Mouse (Mus musculus): ENCODE results near the gene Vtcn1. TPM values are rescaled to one million over a fixed set of nuclear protein-coding genes. Genes with fewer than 3 reads are reported as not detected.
A peak's percentile ranks its signal among the peaks of the same experiment; 100 is the strongest.

The Vtcn1 gene
- polyA plus RNA-seq, 1 experiment from 2014 or later, result not detected

DNA sequence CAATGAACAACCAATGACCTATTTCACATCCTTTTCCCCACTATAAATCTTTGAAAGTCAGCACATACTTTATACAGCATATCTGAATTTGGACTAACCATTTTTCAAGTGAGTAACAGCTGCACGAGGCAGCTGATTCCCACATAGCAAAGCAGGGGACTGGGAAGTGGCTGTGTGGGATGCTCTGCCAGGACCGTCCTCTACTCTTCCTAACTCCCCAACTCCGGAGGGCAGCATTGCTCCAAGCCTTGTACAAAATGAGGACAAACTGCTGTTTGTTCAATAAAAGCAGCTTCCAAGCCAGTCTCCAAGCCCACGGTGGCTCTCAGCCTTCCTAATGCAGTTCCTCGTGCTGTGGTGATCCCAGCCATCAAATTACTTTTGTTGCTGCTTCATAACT is 85.4 kb downstream of the Vtcn1 start:
- Histone ChIP-seq H3K4me2 (ENCODE audit: low read length) (no peak overlapping the region), H3K27me3 (replicated peaks; ENCODE audit: control insufficient read depth, insufficient read depth, low read length) (no peaks in the 10 kb centered on the region), H3K9ac (ENCODE audit: low read depth, low read length) (no peak overlapping the region), H3K36me3 (ENCODE audit: control insufficient read depth, insufficient read depth, low read length) (no peaks in the 10 kb centered on the region), H3K4me3 (ENCODE audit: low read length) (no peak overlapping the region), H3K27ac (ENCODE audit: low read depth, low read length) (no peak overlapping the region), H3K4me1 (ENCODE audit: control insufficient read depth, insufficient read depth, low read depth, low read length) (no peaks in the 10 kb centered on the region), H3K9me3 (ENCODE audit: control insufficient read depth, low read length) (no peaks in the 10 kb centered on the region)
- WGBS, result 67% methylated on average over 5 of the region's 5 CpGs
- ATAC-seq, result no peak

DNA sequence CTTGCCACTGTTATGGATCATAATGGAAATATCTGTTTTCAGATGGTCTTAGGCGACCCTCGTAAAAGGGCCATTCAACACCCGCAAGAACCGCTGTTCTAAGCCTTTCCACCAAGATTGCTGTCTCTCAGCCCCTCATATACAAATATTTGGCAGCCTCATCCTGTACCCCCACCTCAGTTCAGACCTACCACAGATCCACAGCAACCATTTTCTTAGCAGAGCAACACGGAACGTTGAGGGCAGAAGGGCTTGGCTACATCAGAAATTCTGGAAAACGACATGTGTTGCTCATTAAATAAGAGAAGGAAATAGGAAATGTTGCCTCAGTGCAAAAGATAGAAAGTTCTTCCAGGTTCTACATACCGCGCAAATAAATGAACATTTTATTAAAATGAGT is 85.8 kb downstream of the Vtcn1 start:
- H3K4me2 ChIP-seq (ENCODE audit: low read length), result no peak overlapping the region
- H3K9me3 ChIP-seq (ENCODE audit: control insufficient read depth, low read length), result no peaks in the 10 kb centered on the region
- no peaks in the 10 kb centered on the region for H3K27me3 ChIP-seq (replicated peaks; ENCODE audit: control insufficient read depth, insufficient read depth, low read length)
- ATAC-seq, result no peak
- no peak overlapping the region for H3K27ac ChIP-seq (ENCODE audit: low read depth, low read length)
- H3K9ac ChIP-seq (ENCODE audit: low read depth, low read length), result no peak overlapping the region
- 86% methylated on average over 9 of the region's 9 CpGs for WGBS
- no peak overlapping the region for H3K4me3 ChIP-seq (ENCODE audit: low read length)
- H3K4me1 ChIP-seq (ENCODE audit: control insufficient read depth, insufficient read depth, low read depth, low read length), result no peaks in the 10 kb centered on the region
- no peaks in the 10 kb centered on the region for H3K36me3 ChIP-seq (ENCODE audit: control insufficient read depth, insufficient read depth, low read length)

DNA sequence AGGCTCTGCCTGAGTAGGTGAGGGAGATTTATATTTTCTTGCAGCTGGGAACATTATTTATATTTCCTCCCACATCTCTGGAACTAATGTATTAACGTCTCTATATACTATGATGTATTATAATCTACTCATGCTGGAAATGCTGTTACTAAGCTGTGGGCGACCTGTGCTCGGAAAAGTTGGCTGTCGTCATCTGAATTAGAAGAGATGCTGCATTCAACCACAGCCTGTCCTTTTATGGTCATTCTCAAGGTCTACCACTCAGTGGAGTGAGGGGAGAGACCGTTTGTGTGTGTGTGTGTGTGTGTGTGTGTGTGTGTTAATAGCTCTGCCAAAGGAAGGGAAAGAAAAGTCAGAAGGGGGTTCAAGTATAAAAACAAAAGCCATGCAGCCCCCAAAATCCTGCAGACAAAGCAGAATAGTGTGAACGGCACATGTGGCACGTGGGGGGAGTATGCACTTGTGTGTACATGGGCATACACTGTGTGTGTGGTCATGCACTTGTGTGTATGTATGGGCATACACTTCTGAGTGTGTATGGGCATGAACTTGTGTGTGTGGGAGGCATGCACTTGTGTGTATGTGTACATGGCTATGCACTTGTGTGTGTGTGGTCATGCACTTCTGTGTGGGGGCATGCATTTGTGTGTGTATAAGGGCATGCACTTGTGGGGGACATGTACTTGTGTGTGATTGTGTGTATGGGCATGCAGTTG is 86.4 kb downstream of the Vtcn1 start:
- Histone ChIP-seq H3K4me3 (ENCODE audit: low read length) (no peak overlapping the region), H3K9me3 (ENCODE audit: control insufficient read depth, low read length) (no peaks in the 10 kb centered on the region), H3K4me1 (ENCODE audit: control insufficient read depth, insufficient read depth, low read depth, low read length) (no peaks in the 10 kb centered on the region), H3K27me3 (replicated peaks; ENCODE audit: control insufficient read depth, insufficient read depth, low read length) (no peaks in the 10 kb centered on the region), H3K9ac (ENCODE audit: low read depth, low read length) (no peak overlapping the region), H3K36me3 (ENCODE audit: control insufficient read depth, insufficient read depth, low read length) (no peaks in the 10 kb centered on the region), H3K4me2 (ENCODE audit: low read length) (no peak overlapping the region), H3K27ac (ENCODE audit: low read depth, low read length) (no peak overlapping the region)
- peak; percentile 50; the same call in 1 of the 2 replicates for ATAC-seq
- WGBS, result 75% methylated on average over 7 of the region's 7 CpGs

DNA sequence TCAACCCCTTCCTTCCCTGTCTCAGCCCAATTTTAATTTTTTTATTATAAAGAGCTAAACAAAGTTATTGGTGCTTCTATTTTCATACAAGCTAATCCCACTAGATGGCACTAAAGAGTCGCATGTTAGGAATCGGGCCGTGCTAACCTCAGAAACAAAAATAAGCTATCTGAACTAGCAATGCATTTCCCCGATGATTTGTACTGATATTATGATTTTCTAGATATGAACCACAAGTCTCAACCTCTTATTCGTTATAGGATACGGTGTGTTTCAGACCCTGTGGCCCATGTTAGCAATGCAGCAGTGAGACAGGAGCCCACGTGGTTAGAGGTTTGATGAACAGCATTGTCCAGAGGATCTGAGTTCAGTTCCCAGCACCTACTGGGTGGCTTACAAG is 91.6 kb downstream of the Vtcn1 start:
- no peak overlapping the region for H3K4me2 ChIP-seq (ENCODE audit: low read length)
- no peaks in the 10 kb centered on the region for H3K36me3 ChIP-seq (ENCODE audit: control insufficient read depth, insufficient read depth, low read length)
- peaks cover 5% of the 10 kb centered on the region for H3K4me1 ChIP-seq (ENCODE audit: control insufficient read depth, insufficient read depth, low read depth, low read length)
- no peaks in the 10 kb centered on the region for H3K27me3 ChIP-seq (replicated peaks; ENCODE audit: control insufficient read depth, insufficient read depth, low read length)
- no peak overlapping the region for H3K4me3 ChIP-seq (ENCODE audit: low read length)
- H3K9ac ChIP-seq (ENCODE audit: low read depth, low read length), result no peak overlapping the region
- no peak for ATAC-seq
- no peak overlapping the region for H3K27ac ChIP-seq (ENCODE audit: low read depth, low read length)
- H3K9me3 ChIP-seq (ENCODE audit: control insufficient read depth, low read length), result no peaks in the 10 kb centered on the region
- 18% methylated on average over 7 of the region's 7 CpGs for WGBS

DNA sequence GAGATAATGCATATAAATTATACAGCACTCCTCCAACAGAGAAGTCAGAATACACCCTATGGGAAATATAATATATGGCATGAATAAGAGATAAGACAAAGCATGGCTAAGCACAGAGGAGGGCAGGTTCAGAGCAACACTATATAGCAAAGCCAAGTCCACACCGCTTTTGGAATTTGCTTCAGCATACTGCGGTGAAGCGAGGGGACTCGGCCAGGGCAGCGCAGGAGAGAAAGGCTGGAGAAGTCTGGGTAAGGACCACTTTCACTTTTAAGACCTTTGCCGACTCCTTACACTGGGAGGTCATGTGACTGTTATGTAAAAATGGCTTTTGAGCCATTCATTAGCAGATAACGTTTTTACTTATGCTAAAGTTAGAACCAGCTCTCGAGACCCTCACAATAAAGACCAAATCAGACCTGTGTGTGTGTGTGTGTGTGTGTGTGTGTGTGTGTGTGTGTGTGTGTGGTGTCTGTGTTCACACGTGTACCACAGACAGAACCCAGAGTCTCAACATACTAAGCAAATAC is 95.4 kb downstream of the Vtcn1 start:
- Histone ChIP-seq H3K36me3 (ENCODE audit: control insufficient read depth, insufficient read depth, low read length) (no peaks in the 10 kb centered on the region), H3K9ac (ENCODE audit: low read depth, low read length) (no peak overlapping the region), H3K4me3 (ENCODE audit: low read length) (no peak overlapping the region), H3K27ac (ENCODE audit: low read depth, low read length) (no peak overlapping the region), H3K27me3 (replicated peaks; ENCODE audit: control insufficient read depth, insufficient read depth, low read length) (no peaks in the 10 kb centered on the region), H3K4me2 (ENCODE audit: low read length) (no peak overlapping the region), H3K9me3 (ENCODE audit: control insufficient read depth, low read length) (no peaks in the 10 kb centered on the region), H3K4me1 (ENCODE audit: control insufficient read depth, insufficient read depth, low read depth, low read length) (peaks cover 15% of the 10 kb centered on the region)
- ATAC-seq, result no peak
- 85% methylated on average over 9 of the region's 9 CpGs for WGBS

DNA sequence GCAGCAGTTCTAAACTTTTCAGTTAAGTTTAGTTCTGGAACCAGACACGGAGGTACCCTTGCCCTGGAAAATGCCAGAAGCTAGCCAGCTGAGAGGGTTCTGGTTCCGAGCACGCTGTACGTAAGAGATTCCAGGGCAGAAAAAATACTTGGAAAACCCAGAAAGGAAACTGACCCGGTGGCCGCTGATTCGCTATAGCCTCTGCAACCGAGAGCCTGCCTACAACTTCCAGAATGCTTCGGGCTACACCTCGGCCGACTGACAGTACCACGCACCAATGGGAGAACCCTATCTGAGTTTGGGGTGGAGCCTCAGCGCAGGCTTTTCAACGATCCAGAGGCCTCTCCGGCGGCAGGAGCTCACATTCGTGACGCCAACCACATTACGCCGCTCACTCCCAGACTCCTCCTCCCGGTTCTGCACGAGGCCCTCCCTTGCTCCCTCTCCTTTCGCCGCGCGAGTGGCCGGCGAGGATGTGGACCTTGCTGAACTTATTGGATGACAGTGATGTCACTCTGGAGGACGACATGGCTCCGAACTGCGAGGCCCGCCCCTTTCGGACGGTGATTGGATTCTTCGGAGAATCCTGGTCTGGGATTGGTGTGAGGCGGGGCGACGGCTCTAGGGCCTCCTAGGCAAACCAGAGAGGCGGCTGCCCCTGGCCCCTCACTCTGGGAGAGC is 96.7 kb downstream of the Vtcn1 start, which contains the start of gene Trim45:
Trim45 (plus strand) TSS at position 378 of the 681 bp plus-strand sequence.
- H3K4me2 ChIP-seq (ENCODE audit: low read length), result peak within 1 kb of the TSS; percentile 74
- H3K4me1 ChIP-seq (ENCODE audit: control insufficient read depth, insufficient read depth, low read depth, low read length), result peaks cover 15% of the 10 kb centered on the region
- peak within 1 kb of the TSS; percentile 89 for H3K27ac ChIP-seq (ENCODE audit: low read depth, low read length)
- H3K4me3 ChIP-seq (ENCODE audit: low read length), result peak within 1 kb of the TSS; percentile 66
- peak within 1 kb of the TSS; percentile 85 for H3K9ac ChIP-seq (ENCODE audit: low read depth, low read length)
- no peaks in the 10 kb centered on the region for H3K36me3 ChIP-seq (ENCODE audit: control insufficient read depth, insufficient read depth, low read length)
- WGBS, result under 1% methylated on average over 39 of the region's 39 CpGs
- peak; percentile 99 for ATAC-seq
- no peaks in the 10 kb centered on the region for H3K9me3 ChIP-seq (ENCODE audit: control insufficient read depth, low read length)
- no peaks in the 10 kb centered on the region for H3K27me3 ChIP-seq (replicated peaks; ENCODE audit: control insufficient read depth, insufficient read depth, low read length)

DNA sequence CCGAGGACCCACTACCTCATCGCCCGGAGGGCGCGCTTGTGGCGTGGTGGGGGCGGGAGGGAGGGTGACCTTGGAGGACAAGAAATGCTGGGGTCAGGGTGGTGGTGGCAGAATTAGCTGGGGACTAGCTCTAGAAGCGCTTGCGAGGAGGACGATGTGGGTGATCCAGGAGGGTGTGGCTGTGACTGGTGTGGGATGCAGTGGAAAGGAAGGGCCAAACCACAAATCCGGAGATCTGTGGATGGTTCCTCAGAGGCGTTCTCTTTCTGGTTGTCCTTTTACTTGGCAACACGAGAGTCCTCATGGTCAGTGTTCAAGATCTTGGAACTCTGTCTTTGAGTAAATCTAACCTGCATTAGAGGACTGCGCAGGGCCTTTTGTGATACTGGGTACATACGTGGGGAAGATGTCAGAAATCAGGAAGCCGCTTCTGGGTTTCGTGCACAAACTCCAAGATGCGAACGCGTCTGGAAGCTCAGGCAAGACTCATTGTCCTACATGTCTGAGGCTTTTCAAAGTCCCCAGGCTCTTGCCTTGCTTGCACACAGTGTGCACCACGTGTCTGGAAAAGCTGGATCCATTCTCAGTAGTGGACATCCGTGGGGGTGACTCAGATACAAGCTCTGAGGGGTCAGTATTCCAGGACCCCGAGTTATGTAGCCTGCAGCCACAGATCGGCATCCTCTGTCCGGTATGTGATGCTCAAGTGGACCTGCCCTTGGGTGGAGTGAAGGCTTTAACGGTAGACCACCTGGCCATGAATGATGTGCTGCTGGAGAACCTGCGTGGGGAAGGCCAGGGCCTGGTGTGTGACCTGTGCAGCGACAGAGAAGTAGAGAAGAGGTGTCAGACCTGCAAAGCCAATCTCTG is 97.5 kb downstream of the Vtcn1 start:
- Histone ChIP-seq H3K27me3 (replicated peaks; ENCODE audit: control insufficient read depth, insufficient read depth, low read length) (no peaks in the 10 kb centered on the region), H3K4me3 (ENCODE audit: low read length) (peak overlapping the region; percentile 66), H3K9ac (ENCODE audit: low read depth, low read length) (peak overlapping the region; percentile 85), H3K9me3 (ENCODE audit: control insufficient read depth, low read length) (no peaks in the 10 kb centered on the region), H3K4me2 (ENCODE audit: low read length) (peak overlapping the region; percentile 71), H3K36me3 (ENCODE audit: control insufficient read depth, insufficient read depth, low read length) (no peaks in the 10 kb centered on the region), H3K4me1 (ENCODE audit: control insufficient read depth, insufficient read depth, low read depth, low read length) (peaks cover 15% of the 10 kb centered on the region), H3K27ac (ENCODE audit: low read depth, low read length) (peak overlapping the region; percentile 89)
- peak; percentile 58 for ATAC-seq
- WGBS, result 38% methylated on average over 28 of the region's 28 CpGs

DNA sequence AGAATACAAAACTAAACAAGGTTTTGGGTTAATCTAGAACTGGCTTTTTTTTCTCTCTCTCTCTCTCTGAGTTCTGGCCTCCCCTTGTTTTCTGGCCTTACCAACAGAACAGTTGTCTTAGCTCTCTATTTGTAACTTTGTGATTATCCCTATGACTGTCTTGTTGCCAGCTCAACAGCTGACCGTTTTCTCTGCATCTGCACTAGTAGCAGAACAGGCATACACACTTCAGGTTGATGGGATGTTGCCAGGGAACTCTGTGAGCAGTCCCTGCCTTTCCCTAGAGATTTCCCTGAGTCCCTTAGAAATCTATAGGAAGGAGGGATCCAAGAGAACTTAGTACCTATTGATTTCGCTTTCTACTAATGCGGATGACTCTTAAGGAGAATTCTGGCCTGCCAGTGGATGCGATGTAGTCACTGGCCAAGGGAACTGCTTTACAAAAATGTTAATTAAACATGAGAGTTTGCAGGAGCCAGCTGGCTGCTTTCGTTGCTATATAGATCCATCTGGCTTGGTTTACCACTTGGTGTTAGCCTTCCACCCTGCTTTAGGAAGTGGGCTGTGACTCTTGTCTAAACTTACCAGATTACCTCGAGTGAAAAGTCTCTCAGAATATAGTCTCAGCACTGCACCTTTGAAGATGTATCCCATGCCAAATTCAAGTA is 98.9 kb downstream of the Vtcn1 start:
- peaks cover 7% of the 10 kb centered on the region for H3K36me3 ChIP-seq (ENCODE audit: control insufficient read depth, insufficient read depth, low read length)
- no peak for ATAC-seq
- no peak overlapping the region for H3K27ac ChIP-seq (ENCODE audit: low read depth, low read length)
- H3K4me3 ChIP-seq (ENCODE audit: low read length), result no peak overlapping the region
- no peak overlapping the region for H3K4me2 ChIP-seq (ENCODE audit: low read length)
- H3K4me1 ChIP-seq (ENCODE audit: control insufficient read depth, insufficient read depth, low read depth, low read length), result peaks cover 15% of the 10 kb centered on the region
- H3K9ac ChIP-seq (ENCODE audit: low read depth, low read length), result no peak overlapping the region
- no peaks in the 10 kb centered on the region for H3K9me3 ChIP-seq (ENCODE audit: control insufficient read depth, low read length)
- no peaks in the 10 kb centered on the region for H3K27me3 ChIP-seq (replicated peaks; ENCODE audit: control insufficient read depth, insufficient read depth, low read length)
- WGBS, result 65% methylated on average over 6 of the region's 6 CpGs

All from hindbrain, embryonic 16.5 days (tissue).